Mouse (Mus musculus): Measurements from ENCODE around the gene Carmil3. TPM values are rescaled to one million over a fixed set of nuclear protein-coding genes. Genes with fewer than 3 reads are reported as not detected.

The Carmil3 gene
- polyA plus RNA-seq, 1 experiment from 2014 or later: 7.9 TPM

- H3K27me3 ChIP-seq (ENCODE audit: insufficient read depth, poor library complexity, severe bottlenecking): no peaks in the 10 kb centered on the region
- H3K9me3 ChIP-seq: no peaks in the 10 kb centered on the region
- H3K4me1 ChIP-seq (replicated peaks): peaks cover 20% of the 10 kb centered on the region
- H3K27ac ChIP-seq: no peak overlapping the region
- H3K36me3 ChIP-seq: no peaks in the 10 kb centered on the region
- DNase-seq (ENCODE audit: low spot score): no peak
- no peak overlapping the region for H3K4me3 ChIP-seq
- WGBS: 90% methylated on average over 3 of the region's 3 CpGs
Measured at GRCm38 (mm10) chr14:55557587-55557986, 67.1 kb downstream of the Carmil3 start.

Other genes with a start within 250 kb of the Carmil3 start
- 50.5 and 64.5 TPM in 2 replicates for gene Dhrs4, start 11.9 kb upstream of the Carmil3 start, polyA plus RNA-seq (2016; fragmentation: Nextera tagmentation; extraction: Ambion mirVana)
- gene Cpne6, start 19.8 kb downstream of the Carmil3 start, polyA plus RNA-seq (2016; fragmentation: Nextera tagmentation; extraction: Ambion mirVana): 1.1 and 1.6 TPM in 2 replicates
- not detected in 2 replicates for gene Nrl, start 34.3 kb downstream of the Carmil3 start, polyA plus RNA-seq (2016; fragmentation: Nextera tagmentation; extraction: Ambion mirVana)
- 15.4 and 18.5 TPM in 2 replicates for gene Pck2, start 49.6 kb downstream of the Carmil3 start, polyA plus RNA-seq (2016; fragmentation: Nextera tagmentation; extraction: Ambion mirVana)
- 69.5 and 94.1 TPM in 2 replicates for gene Dcaf11, start 69.4 kb downstream of the Carmil3 start, polyA plus RNA-seq (2016; fragmentation: Nextera tagmentation; extraction: Ambion mirVana)
- 0.82 TPM in 1 of 2 replicates, not detected in the other for gene A730061H03Rik, start 69.8 kb downstream of the Carmil3 start, polyA plus RNA-seq (2016; fragmentation: Nextera tagmentation; extraction: Ambion mirVana)
- gene Fitm1, start 85.0 kb downstream of the Carmil3 start, polyA plus RNA-seq (2016; fragmentation: Nextera tagmentation; extraction: Ambion mirVana): 0.26 and 0.34 TPM in 2 replicates
- 97.6 and 114 TPM in 2 replicates for gene Psme1, start 87.5 kb downstream of the Carmil3 start, polyA plus RNA-seq (2016; fragmentation: Nextera tagmentation; extraction: Ambion mirVana)
- gene Emc9, start 94.7 kb downstream of the Carmil3 start, polyA plus RNA-seq (2016; fragmentation: Nextera tagmentation; extraction: Ambion mirVana): 6.8 and 10.0 TPM in 2 replicates
- gene Psme2, start 100.5 kb downstream of the Carmil3 start, polyA plus RNA-seq (2016; fragmentation: Nextera tagmentation; extraction: Ambion mirVana): 171 and 203 TPM in 2 replicates
- 21.2 and 23.2 TPM in 2 replicates for gene Rnf31, start 101.1 kb downstream of the Carmil3 start, polyA plus RNA-seq (2016; fragmentation: Nextera tagmentation; extraction: Ambion mirVana)
- 7.2 and 7.8 TPM in 2 replicates for gene Irf9, start 112.9 kb downstream of the Carmil3 start, polyA plus RNA-seq (2016; fragmentation: Nextera tagmentation; extraction: Ambion mirVana)
- 10.4 and 12.3 TPM in 2 replicates for gene Rec8, start 127.4 kb downstream of the Carmil3 start, polyA plus RNA-seq (2016; fragmentation: Nextera tagmentation; extraction: Ambion mirVana)
- gene Ipo4, start 145.3 kb downstream of the Carmil3 start, polyA plus RNA-seq (2016; fragmentation: Nextera tagmentation; extraction: Ambion mirVana): 101 and 107 TPM in 2 replicates
- gene Gm49378, start 147.2 kb downstream of the Carmil3 start, polyA plus RNA-seq (2016; fragmentation: Nextera tagmentation; extraction: Ambion mirVana): 0.76 and 1.5 TPM in 2 replicates
- gene Tm9sf1, start 153.2 kb downstream of the Carmil3 start, polyA plus RNA-seq (2016; fragmentation: Nextera tagmentation; extraction: Ambion mirVana): 76.0 and 78.1 TPM in 2 replicates
- 0.40 and 0.97 TPM in 2 replicates for gene Tssk4, start 159.5 kb downstream of the Carmil3 start, polyA plus RNA-seq (2016; fragmentation: Nextera tagmentation; extraction: Ambion mirVana)
- 65.6 and 67.6 TPM in 2 replicates for gene Mdp1, start 169.9 kb downstream of the Carmil3 start, polyA plus RNA-seq (2016; fragmentation: Nextera tagmentation; extraction: Ambion mirVana)
- gene Gmpr2, start 181.3 kb downstream of the Carmil3 start, polyA plus RNA-seq (2016; fragmentation: Nextera tagmentation; extraction: Ambion mirVana): 60.0 and 65.9 TPM in 2 replicates
- gene Nedd8, start 181.5 kb downstream of the Carmil3 start, polyA plus RNA-seq (2016; fragmentation: Nextera tagmentation; extraction: Ambion mirVana): 646 and 662 TPM in 2 replicates
- gene Tinf2, start 191.2 kb downstream of the Carmil3 start, polyA plus RNA-seq (2016; fragmentation: Nextera tagmentation; extraction: Ambion mirVana): 63.4 and 68.9 TPM in 2 replicates
- 0.34 and 0.81 TPM in 2 replicates for gene Tgm1, start 223.3 kb downstream of the Carmil3 start, polyA plus RNA-seq (2016; fragmentation: Nextera tagmentation; extraction: Ambion mirVana)
- 34.7 and 36.3 TPM in 2 replicates for gene Rabggta, start 231.6 kb downstream of the Carmil3 start, polyA plus RNA-seq (2016; fragmentation: Nextera tagmentation; extraction: Ambion mirVana)

All from hindbrain, embryonic 10.5 days (tissue).